Mouse (Mus musculus): ENCODE measurements around the gene Tcte3. TPM values are rescaled to one million over a fixed set of nuclear protein-coding genes. Genes with fewer than 3 reads are reported as not detected.
"Not testable (repeated sequence)": the region's sequence is repeated elsewhere in the genome, so short reads cannot be mapped to it uniquely, and the experiment has no call there.

Gene Tcte3
- total RNA-seq (2014; fragmentation: Nextera tagmentation) (not detected in 2 replicates), total RNA-seq (2017) (1.7 and 4.2 TPM in 2 replicates), polyA plus RNA-seq (2012) (0.62 and 5.1 TPM in 2 replicates)

GRCm38 (mm10) chr17:15041175-15041729 lies at the start of gene Tcte3, which contains the start of the genes Ermard and Gm3448:
TSS of gene Tcte3 (minus strand) at chr17:15041488.
TSS of gene Ermard (plus strand) at chr17:15041208.
TSS of gene Gm3448 (minus strand) at chr17:15041537.
- not testable (repeated sequence) for H3K4me3 ChIP-seq (ENCODE audit: low read depth, low read length); DNase-seq (ENCODE audit: low spot score); H3K27me3 ChIP-seq (ENCODE audit: insufficient read depth, low read length); H3K4me1 ChIP-seq (ENCODE audit: insufficient read depth, low read depth, low read length); H3K9me3 ChIP-seq (replicated peaks); H3K36me3 ChIP-seq (replicated peaks)
- ATAC-seq (ENCODE audit: extremely low read depth, insufficient number of reproducible peaks, low FRiP score, poor library complexity, severe bottlenecking), result peak; percentile 83

DNA sequence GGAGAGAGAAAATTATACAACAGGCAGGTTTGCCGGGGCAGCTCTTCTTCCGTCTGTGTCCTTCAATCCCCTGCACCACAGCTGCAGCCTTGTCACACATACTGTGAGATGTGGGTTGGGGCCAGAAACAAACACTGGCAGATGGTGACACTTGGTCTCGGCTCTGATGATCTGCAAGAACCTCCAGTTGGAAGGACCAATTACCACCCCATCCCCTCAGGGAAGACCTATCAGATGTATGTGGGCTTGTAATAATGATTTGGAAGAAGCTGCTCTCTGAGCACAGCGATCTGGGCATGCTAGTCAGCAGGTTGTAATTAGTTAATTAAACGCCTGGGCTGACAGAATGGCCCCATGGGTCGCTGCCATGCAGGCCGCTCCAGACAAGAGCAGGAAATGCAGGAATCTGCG lies 47.3 kb upstream of the Tcte3 start:
- Histone ChIP-seq H3K36me3 (replicated peaks) (no peaks in the 10 kb centered on the region), H3K9me3 (replicated peaks) (no peaks in the 10 kb centered on the region), H3K4me3 (ENCODE audit: low read depth, low read length) (no peak overlapping the region), H3K4me1 (ENCODE audit: insufficient read depth, low read depth, low read length) (peaks cover 43% of the 10 kb centered on the region), H3K27me3 (ENCODE audit: insufficient read depth, low read length) (peaks cover 23% of the 10 kb centered on the region)
- DNase-seq (ENCODE audit: low spot score) (no peak), ATAC-seq (ENCODE audit: extremely low read depth, insufficient number of reproducible peaks, low FRiP score, poor library complexity, severe bottlenecking) (no peak)
- no peak for TF ChIP-seq GATA1 (IDR thresholded peaks at IDR 0.05; ENCODE audit: borderline replicate concordance, low read length)

- H3K4me1 ChIP-seq (ENCODE audit: insufficient read depth, low read depth, low read length), result peaks cover 44% of the 10 kb centered on the region
- no peaks in the 10 kb centered on the region for H3K9me3 ChIP-seq (replicated peaks)
- DNase-seq (ENCODE audit: low spot score) (no peak), ATAC-seq (ENCODE audit: extremely low read depth, insufficient number of reproducible peaks, low FRiP score, poor library complexity, severe bottlenecking) (no peak)
- no peaks in the 10 kb centered on the region for H3K36me3 ChIP-seq (replicated peaks)
- no peak overlapping the region for H3K4me3 ChIP-seq (ENCODE audit: low read depth, low read length)
- H3K27me3 ChIP-seq (ENCODE audit: insufficient read depth, low read length), result peaks cover 19% of the 10 kb centered on the region
- no peak for TF ChIP-seq GATA1 (IDR thresholded peaks at IDR 0.05; ENCODE audit: borderline replicate concordance, low read length)
- no peak for TF ChIP-seq POLR2AphosphoS5 (IDR thresholded peaks at IDR 0.05; ENCODE audit: insufficient replicate concordance, low read depth, low read length)
- TF ChIP-seq TAL1 (conservative IDR thresholded peaks at IDR 0.05; ENCODE audit: low read depth, low read length), result no peak
- TF ChIP-seq GATA2 (IDR thresholded peaks at IDR 0.05; ENCODE audit: borderline replicate concordance, low read depth, low read length), result no peak
- no peak for TF ChIP-seq CTCF (IDR thresholded peaks at IDR 0.05; ENCODE audit: low read depth, low read length)
Observed at GRCm38 (mm10) chr17:15088166-15088565, 46.9 kb upstream of the Tcte3 start.

DNA sequence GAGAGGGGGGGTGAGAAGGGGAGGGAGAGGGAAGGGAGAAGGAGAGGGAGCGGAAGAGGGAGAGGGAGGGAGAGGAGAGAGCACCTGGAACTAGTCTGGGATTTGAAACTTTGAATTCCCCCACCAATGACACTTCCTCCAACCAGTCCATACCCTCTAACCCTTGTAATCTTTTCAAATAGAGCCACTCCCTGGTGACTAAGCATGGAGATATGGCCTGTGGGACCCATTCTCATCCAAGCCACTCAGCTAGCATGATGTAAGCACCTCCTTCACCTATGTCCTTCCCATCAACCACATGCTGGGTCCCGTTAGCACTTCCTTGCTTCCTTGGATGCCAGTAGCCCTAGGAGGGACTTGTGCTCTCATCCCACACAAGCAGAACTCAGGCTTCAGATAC lies 43.7 kb upstream of the Tcte3 start:
- peaks cover 51% of the 10 kb centered on the region for H3K4me1 ChIP-seq (ENCODE audit: insufficient read depth, low read depth, low read length)
- no peaks in the 10 kb centered on the region for H3K9me3 ChIP-seq (replicated peaks)
- DNase-seq (ENCODE audit: low spot score) (no peak), ATAC-seq (ENCODE audit: extremely low read depth, insufficient number of reproducible peaks, low FRiP score, poor library complexity, severe bottlenecking) (no peak)
- peaks cover 18% of the 10 kb centered on the region for H3K27me3 ChIP-seq (ENCODE audit: insufficient read depth, low read length)
- H3K4me3 ChIP-seq (ENCODE audit: low read depth, low read length), result no peak overlapping the region; the same call in 1 of the 2 replicates
- TF ChIP-seq POLR2AphosphoS5 (IDR thresholded peaks at IDR 0.05; ENCODE audit: insufficient replicate concordance, low read depth, low read length), result no peak
- no peak for TF ChIP-seq GATA2 (IDR thresholded peaks at IDR 0.05; ENCODE audit: borderline replicate concordance, low read depth, low read length)
- TF ChIP-seq CTCF (IDR thresholded peaks at IDR 0.05; ENCODE audit: low read depth, low read length), result no peak
- TF ChIP-seq TAL1 (conservative IDR thresholded peaks at IDR 0.05; ENCODE audit: low read depth, low read length), result no peak
- no peak for TF ChIP-seq GATA1 (IDR thresholded peaks at IDR 0.05; ENCODE audit: borderline replicate concordance, low read length)
- no peaks in the 10 kb centered on the region for H3K36me3 ChIP-seq (replicated peaks)

- no peaks in the 10 kb centered on the region for H3K36me3 ChIP-seq (replicated peaks)
- no peaks in the 10 kb centered on the region for H3K9me3 ChIP-seq (replicated peaks)
- ATAC-seq (ENCODE audit: extremely low read depth, insufficient number of reproducible peaks, low FRiP score, poor library complexity, severe bottlenecking) (peak; percentile 93), DNase-seq (ENCODE audit: low spot score) (peak; percentile 90)
- H3K4me1 ChIP-seq (ENCODE audit: insufficient read depth, low read depth, low read length), result peaks cover 51% of the 10 kb centered on the region
- H3K27me3 ChIP-seq (ENCODE audit: insufficient read depth, low read length), result peaks cover 18% of the 10 kb centered on the region
- peak overlapping the region; percentile 36; the same call in 1 of the 2 replicates for H3K4me3 ChIP-seq (ENCODE audit: low read depth, low read length)
- TF ChIP-seq CTCF (IDR thresholded peaks at IDR 0.05; ENCODE audit: low read depth, low read length) (no peak), TAL1 (conservative IDR thresholded peaks at IDR 0.05; ENCODE audit: low read depth, low read length) (peak; percentile 95), GATA2 (IDR thresholded peaks at IDR 0.05; ENCODE audit: borderline replicate concordance, low read depth, low read length) (no peak), GATA1 (IDR thresholded peaks at IDR 0.05; ENCODE audit: borderline replicate concordance, low read length) (no peak), POLR2AphosphoS5 (IDR thresholded peaks at IDR 0.05; ENCODE audit: insufficient replicate concordance, low read depth, low read length) (no peak)
Observed at GRCm38 (mm10) chr17:15084226-15084848, 43.0 kb upstream of the Tcte3 start.

DNA sequence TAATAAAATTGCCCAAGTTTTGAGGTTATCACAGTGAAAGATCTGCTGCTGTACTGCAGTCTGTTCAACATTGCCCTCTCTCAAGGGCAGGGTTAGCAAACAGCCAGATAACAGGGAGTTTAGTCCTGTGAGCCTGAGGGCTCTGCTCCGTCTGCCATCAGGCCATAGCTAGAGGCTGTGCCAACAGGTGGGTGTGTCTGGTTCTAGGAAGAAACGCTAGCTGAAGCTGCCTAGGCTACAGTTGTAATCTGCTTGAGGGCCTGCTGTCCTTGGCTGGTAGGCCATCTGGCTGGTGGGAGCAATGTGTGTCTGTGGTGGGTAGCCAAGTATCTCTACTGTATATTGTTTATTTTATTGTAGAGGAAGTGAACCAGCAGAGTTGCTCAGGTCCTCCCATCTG lies 36.2 kb upstream of the Tcte3 start:
- peaks cover 23% of the 10 kb centered on the region for H3K4me1 ChIP-seq (ENCODE audit: insufficient read depth, low read depth, low read length)
- ATAC-seq (ENCODE audit: extremely low read depth, insufficient number of reproducible peaks, low FRiP score, poor library complexity, severe bottlenecking), result peak; percentile 15; the same call in 1 of the 2 replicates

GRCm38 (mm10) chr17:15075033-15075432 lies 33.7 kb upstream of the Tcte3 start:
- ATAC-seq (ENCODE audit: extremely low read depth, insufficient number of reproducible peaks, low FRiP score, poor library complexity, severe bottlenecking), result no peak
- TF ChIP-seq POLR2AphosphoS5 (IDR thresholded peaks at IDR 0.05; ENCODE audit: insufficient replicate concordance, low read depth, low read length) (no peak), GATA2 (IDR thresholded peaks at IDR 0.05; ENCODE audit: borderline replicate concordance, low read depth, low read length) (no peak), TAL1 (conservative IDR thresholded peaks at IDR 0.05; ENCODE audit: low read depth, low read length) (no peak), CTCF (IDR thresholded peaks at IDR 0.05; ENCODE audit: low read depth, low read length) (no peak), GATA1 (IDR thresholded peaks at IDR 0.05; ENCODE audit: borderline replicate concordance, low read length) (no peak)
- Histone ChIP-seq H3K9me3 (replicated peaks) (no peaks in the 10 kb centered on the region), H3K4me1 (ENCODE audit: insufficient read depth, low read depth, low read length) (peaks cover 22% of the 10 kb centered on the region), H3K4me3 (ENCODE audit: low read depth, low read length) (no peak overlapping the region), H3K36me3 (replicated peaks) (peaks cover 5% of the 10 kb centered on the region), H3K27me3 (ENCODE audit: insufficient read depth, low read length) (no peaks in the 10 kb centered on the region)
- no peak for DNase-seq (ENCODE audit: low spot score)

More for the DNA sequence above, 36.2 kb upstream of the Tcte3 start:
- Histone ChIP-seq H3K27me3 (ENCODE audit: insufficient read depth, low read length) (0 out of 2 replicates have a peak, but pooled peaks cover 2% of the 10 kb centered on the region), H3K36me3 (replicated peaks) (peaks cover under 1% of the 10 kb centered on the region), H3K9me3 (replicated peaks) (no peaks in the 10 kb centered on the region), H3K4me3 (ENCODE audit: low read depth, low read length) (no peak overlapping the region)
- peak; percentile 14 for DNase-seq (ENCODE audit: low spot score)
- no peak for TF ChIP-seq CTCF (IDR thresholded peaks at IDR 0.05; ENCODE audit: low read depth, low read length)

Measured in G1E (cell line).